Mouse (Mus musculus) left cerebral cortex, postnatal 36 days (tissue): ENCODE results near the gene Acsbg1. TPM values are rescaled to one million over a fixed set of nuclear protein-coding genes. Genes with fewer than 3 reads are reported as not detected.
"Not testable (repeated sequence)": the region's sequence is repeated elsewhere in the genome, so short reads cannot be mapped to it uniquely, and the experiment has no call there.

Experiments
- DNase-seq, 2 experiments: peaks; one replicate each; pipeline ENCODE4 v3.0.0; 2021 to 2022; ENCODE audit warnings: low spot score in 2 of 2, mixed read lengths in 1 of 2
- intact Hi-C: fragments of 180-260 bp; cut with DNase I; formaldehyde crosslinking; loops from one replicate; pipeline ENCODE4 v1.15.1; 2025
- total RNA-seq, 2 experiments: library from RNA; stranded (reverse); gene quantifications; 2 replicates each; pipeline ENCODE4 v1.2.3; 2021

The Acsbg1 gene
- total RNA-seq, 2 experiments from 2014 or later, result 121 to 139 TPM

DNA sequence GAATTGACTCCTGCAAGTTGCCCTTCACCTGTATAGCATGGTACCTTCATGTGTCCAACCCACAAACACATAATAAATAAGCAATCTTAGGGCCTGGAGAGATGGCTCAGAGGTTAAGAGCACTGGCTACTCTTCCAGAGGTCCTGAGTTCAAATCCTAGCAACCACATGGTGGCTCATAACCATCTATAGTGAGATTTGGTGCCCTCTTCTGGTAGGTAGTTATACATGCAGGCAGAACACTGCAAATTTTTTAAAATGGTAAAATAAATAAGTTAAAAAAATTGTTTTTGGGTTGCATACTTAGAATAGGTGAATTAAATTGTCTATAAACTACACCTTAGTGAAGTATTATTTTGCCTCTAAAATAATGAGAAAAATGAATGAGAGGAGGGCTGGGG, 30.8 kb downstream of the Acsbg1 start:
- no peak for DNase-seq
- intact Hi-C loops, result no loop called here

DNA sequence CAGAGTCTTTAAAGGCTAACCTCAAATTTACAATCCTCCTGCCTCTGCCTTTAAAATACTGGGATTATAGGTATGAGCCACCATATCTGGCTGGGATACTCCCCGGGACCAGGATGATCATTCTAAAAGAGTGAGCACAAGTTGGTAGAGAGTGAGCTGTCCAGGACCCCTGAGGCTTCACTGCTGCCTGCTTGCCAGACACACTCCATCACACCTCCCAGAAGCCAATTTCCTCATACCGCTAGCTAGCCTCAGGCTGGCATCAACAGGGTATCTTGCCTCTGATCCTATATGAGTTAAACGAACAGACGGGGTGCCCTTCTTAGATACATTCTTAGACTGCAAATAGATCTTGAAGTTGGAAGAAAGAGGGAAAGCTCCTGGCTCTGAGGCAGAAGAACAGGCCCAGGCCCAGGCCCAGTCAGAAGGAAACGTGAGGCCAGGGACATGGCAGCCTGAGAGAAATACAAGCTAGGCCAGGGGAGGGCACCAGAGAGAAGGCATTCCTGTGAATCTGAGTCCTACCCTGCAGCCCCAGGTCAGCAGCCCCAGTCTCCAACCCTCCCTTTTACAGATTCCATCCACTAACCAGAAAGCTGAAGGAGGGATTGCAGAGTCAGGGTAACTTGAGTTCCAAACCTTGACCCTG, 31.9 kb downstream of the Acsbg1 start:
- intact Hi-C loops, result no loop called here
- no peak for DNase-seq

DNA sequence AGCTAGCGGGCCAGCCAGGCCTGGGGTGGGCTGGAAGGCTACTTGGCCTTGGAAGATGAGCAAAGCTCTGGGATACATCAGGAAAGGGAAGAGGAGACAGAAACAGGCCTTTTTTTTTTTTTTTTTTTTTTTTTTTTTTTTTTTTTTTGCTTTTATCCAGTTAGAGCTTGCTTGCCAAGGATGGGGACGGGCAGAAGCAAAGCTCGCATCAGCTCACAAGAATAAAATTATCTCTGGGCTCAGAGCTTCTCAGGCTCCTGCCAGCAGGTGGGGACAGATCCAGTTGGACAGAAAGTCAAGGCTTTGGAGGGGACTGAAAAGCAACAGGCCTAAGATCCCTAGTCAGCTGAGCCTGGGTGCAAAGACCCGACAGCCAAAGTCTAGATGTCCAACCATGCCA, 32.9 kb downstream of the Acsbg1 start:
- DNase-seq, result no peak

DNA sequence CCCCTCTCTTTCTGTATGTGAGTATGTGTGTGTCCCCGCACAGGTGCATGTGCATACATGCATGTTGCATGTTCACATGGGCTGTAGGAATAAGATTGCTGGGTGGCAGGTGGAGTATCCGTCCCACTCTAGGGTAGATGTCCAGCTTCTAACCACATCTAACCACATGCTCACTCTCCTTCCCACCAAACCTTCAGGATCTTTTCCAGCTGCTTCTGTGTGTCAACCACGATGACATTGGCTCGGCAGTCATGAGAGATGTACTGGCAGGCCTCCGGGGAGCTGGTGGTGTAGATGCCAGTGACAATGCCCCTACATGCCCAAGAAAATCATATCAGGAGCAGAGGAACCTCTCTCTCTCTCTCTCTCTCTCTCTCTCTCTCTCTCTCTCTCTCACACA, 34.4 kb downstream of the Acsbg1 start:
- intact Hi-C loops, result no loop called here
- no peak for DNase-seq

More for the DNA sequence above, 32.9 kb downstream of the Acsbg1 start:
- intact Hi-C loops, result no loop called here

DNA sequence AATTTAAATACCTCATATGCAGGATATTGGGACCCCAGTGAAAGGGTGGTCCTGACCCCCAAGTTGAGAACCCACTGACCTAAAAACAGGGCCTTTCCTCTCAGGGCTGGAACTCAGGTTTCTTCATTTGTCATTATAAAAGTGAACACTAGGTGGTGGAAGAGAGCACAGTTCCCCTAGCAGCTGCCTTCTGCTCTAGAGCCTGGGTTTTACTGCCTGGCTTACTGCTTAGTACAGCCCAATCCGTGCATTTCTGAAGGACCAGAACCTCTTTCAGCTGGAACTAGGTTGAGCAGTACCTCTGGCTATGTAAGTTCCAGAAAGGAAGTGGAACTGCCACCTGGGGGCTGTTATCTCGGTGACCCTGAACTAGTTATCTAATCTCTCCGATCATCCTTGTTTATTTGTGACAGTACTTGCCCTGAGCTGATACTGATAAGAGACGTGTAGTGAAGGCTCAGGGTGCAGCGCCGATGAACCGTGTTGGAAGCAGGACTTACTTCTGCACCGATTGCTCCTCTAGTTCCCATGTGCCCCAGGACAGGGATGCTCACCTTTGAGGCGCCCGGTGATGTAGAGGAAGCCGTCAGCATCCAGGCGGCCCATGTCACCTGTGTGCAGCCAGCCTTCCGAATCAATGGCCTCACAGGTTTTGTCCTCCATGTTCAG, 47.4 kb downstream of the Acsbg1 start:
- intact Hi-C loops, result loop anchor here (10.0 kb wide), 1 partner anchor 210 kb away; no protein-coding TSS in a partner anchor
- no peak for DNase-seq

DNA sequence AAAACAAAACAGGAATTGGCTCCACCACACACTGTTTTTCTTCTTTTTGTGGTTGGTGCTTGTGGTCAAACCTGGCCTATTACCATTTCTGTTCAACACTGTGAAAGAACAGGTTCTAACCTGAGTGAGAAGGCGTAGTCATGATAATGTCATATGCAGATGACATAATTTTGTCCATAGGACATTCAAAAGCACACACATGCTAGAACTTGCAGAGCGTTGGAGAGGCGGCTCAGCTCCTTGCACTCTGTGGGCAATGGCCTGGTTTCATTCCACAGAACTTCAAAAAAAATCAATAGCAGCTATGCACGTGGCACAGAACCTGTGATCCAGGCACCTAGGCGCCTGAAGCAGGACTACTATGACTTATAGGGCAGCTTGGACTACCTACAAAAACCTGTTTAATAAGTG, 48.9 kb downstream of the Acsbg1 start:
- DNase-seq, result no peak
- intact Hi-C loops, result loop anchor here (1.0 to 10.0 kb wide), 2 partner anchors 64 to 212 kb away; no protein-coding TSS in a partner anchor

DNA sequence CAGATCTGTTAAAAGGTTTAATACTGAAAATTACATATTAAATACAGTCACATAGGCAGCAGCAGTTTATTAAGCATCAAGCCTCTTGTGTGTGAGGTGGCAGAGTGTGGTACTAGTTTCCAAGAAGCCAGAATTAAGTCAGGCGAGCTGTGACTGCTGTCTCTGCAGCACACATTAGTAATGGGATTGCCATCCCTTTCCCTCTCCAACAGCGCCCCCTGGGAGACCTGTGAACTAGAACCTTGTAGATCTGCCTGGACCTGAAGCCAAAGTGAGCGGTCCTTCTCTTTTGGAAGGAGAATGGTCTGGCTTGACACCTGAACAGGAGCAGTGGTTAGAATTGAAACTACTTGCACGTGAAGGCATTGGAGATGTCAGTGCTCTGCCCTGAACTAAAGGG, 56.8 kb downstream of the Acsbg1 start:
- intact Hi-C loops, result no loop called here
- peak in 1 of 2 experiments; percentile 22 for DNase-seq

DNA sequence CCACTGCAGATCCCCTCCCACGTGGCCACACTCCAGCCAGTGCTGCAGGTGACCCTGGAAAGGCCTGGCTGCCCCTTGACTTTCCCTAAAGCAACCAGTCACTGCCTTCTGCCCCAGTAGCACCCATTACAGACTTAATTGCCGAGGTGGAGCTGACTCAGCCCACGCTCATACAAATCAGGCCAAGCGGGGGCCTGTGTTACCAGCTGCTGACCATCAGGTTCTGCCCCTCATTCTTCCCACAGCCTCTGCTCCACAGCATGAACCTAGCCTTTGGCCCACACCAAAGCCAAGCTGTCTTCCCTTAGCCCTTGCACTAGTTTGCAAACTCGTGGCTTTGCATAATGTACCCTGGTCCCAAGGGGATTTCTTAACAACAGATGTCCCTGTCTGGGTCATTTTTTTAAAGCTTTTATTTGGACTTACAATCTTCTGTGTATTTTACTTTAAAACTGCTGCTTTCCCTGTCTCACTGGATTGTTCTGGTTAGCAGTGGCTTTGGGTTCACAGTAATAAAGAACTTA, 57.5 kb downstream of the Acsbg1 start:
- DNase-seq, result no peak
- intact Hi-C loops, result no loop called here

DNA sequence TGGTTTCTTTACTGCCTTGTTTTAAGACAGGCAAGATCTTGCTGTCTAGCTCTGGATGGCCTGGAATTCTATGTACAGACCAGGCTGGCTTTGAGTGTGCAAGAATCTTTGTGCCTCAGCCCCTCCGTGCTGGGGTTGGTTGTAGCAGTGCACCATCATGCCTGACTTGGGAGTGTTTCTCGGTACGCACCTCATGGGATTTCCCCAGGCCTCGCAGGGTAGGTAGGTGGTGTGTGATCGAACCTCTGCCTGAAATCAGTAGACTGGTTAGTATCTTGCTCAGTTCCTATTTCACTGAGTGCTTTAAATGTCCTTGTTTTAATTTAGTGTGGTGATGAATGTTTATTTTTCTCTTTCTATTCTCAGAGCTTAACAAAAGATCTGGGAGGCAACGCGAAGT, 58.8 kb downstream of the Acsbg1 start:
- no peak for DNase-seq
- intact Hi-C loops, result no loop called here

DNA sequence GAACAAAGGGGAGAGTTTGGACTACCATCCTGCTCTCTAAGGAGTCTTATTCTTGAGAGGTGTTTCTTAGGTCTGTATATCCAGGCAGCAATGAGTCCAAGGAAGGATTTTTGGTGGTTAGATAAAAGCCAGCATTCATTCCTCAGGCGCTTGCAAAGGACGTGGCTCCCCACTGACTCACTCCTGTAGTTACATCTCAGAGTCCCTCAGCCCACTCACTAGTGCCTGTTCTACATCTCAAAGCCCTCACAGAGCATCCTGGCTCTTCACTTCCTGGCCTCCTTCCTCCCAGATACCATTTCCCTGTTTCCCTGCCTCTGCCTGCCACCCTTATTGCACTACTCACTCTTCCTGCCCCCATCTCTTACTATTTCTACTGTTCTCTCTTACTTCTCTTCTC, 59.3 kb downstream of the Acsbg1 start:
- intact Hi-C loops, result no loop called here
- no peak for DNase-seq

DNA sequence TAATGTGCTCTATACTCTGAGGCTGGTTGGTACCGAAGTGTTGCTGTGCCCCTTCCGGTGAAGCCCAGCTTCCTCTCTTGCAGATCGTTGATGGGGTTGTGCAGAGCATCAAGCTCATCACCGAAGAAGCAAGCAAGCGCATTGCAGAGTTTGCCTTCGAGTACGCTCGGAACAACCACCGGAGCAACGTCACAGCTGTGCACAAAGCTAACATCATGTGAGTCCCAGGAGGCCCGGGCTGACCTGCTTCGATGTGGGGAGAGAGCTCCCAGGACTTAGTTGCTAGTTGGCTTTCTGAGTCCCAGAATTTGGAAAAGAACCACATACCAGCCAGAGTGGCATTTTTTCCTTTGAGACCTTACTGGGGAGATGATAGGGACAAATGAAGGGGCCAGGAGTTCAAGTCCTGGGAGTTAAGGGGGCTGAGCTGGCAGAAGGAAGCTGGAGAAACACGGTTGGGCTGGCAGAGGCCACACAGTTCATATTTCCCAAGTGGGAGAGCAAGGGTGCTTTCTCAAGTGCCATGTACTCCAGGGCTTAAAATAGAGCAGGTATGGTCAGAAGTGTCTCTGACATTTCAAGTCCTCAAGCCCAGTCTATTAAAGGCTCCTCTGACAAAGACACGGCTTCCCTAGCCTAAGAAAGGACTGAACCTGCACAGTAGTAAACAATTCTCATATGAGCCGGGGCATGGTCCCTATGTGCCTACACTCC, 64.8 kb downstream of the Acsbg1 start:
- intact Hi-C loops, result no loop called here
- no peak for DNase-seq

DNA sequence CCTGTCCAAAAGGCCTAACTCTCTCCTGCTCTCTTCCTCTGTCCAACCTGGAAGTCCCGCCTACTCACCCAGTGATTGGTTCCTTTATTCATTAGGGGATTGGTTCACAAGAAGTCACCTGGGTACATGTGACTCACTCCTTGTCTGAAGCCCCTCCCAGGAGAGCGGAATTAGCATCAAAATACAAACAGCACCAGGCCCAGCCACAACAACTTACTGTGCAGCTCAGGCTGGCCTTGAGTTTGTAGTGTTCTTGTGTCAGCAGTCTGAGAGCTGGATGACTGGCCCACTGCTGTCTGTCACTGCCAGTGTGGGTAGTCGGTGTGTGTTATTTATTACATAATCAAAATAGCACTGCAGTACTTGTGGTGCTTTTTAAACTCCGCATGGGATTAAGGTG, 68.0 kb downstream of the Acsbg1 start:
- intact Hi-C loops, DNase-seq: not testable (repeated sequence)

DNA sequence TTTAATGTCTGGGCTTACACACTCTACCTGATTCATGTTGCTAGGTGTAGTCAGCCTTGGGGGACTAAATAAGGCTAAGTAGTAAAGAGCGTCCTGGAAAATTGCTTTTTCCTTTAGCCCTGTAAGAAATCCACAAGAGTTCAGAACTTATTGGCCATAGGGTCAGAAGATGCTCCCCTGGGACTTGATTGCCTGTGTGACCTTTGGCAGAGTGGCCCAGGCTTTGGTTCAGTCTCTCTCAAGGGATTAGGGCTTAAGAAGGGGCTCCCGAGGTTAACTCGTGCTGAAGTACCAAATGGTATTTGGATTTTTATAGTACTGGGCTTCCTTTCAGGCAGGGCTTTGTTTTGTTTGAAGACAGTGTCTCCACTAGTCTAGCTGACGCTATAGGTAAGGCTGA, 73.8 kb downstream of the Acsbg1 start:
- no peak for DNase-seq
- intact Hi-C loops, result no loop called here

DNA sequence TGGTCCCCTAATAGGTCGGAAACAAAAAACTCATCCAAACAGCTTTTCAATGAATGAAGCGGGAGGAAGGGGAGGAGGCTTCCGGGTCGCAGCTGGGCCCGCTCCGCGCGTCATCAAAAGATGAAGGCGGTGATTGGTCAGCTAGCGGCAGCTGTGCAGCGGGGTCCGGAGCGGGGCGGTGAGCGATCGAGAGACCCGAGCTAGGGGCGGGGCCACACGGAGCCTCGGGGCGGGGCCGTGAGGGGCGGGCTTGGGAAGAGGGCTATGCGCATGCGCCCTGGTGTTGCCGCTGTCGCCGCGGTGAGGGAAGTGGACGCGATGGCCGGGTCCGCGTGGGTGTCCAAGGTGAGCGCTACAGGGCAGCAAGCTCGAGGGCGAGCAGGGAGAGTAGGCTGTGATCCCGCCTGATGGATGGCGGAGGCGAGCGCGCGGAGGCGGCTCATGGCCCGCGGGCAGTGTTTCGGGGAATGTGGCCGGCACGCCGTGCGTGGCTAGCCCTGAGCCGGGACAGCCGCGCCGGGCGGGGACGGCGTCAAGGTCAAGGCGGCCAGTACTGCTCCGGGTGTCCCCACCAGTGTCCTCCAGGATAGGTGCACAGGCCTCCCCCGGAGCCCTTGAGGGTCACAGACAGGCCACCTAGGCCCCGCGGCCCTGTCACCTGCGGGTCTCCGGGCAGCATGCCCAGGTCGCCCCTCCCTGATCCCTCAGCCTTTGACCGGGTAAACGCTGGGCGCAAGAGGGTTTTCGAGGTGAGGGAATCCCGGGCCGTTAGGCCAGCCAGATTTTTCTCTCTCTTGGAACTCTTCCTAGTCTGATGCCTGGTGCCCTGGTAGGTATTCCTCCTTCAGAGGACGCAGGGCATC, 75.2 kb downstream of the Acsbg1 start, which contains the start of gene Idh3a:
Gene Idh3a (plus strand): TSS at position 136 of the 863 bp plus-strand sequence.
- DNase-seq, result peak; percentile 96 to 97
- intact Hi-C loops, result no loop called here

DNA sequence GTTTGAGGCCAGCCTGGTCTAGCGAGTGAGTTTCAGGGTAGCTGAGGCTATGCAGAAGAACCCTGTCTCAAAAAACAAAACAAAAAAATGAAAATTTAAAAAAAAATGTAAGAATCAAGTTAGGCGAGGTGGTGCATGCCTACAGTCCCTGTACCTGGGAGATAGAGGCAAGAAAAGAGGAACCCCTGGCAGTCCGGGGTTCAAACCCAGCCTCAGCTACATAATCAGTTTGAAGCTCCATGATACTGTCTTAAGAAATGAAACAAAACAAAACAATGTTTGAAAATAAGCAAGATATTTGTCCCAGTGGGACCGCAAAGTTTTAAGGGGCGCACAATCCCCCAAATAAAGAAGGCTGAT, 75.9 kb downstream of the Acsbg1 start:
- intact Hi-C loops, result no loop called here
- no peak for DNase-seq

DNA sequence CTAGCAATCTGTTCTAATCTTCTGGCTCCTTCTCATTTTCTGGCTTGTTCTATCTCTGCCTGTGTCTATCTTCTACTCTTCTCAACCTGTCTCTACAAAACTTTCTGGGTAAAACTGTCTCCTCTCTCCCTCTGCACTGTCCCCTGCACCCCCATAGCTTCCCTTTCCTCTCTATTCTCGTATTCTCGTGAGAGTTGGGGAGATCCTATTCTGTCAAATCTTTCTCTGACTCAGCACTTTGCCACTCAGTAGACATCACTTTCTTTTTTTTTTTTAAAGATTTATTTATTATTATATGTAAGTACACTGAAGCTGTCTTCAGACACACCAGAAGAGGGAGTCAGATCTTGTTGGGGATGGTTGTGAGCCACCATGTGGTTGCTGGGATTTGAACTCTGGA, 77.5 kb downstream of the Acsbg1 start:
- DNase-seq, intact Hi-C loops: not testable (repeated sequence)

DNA sequence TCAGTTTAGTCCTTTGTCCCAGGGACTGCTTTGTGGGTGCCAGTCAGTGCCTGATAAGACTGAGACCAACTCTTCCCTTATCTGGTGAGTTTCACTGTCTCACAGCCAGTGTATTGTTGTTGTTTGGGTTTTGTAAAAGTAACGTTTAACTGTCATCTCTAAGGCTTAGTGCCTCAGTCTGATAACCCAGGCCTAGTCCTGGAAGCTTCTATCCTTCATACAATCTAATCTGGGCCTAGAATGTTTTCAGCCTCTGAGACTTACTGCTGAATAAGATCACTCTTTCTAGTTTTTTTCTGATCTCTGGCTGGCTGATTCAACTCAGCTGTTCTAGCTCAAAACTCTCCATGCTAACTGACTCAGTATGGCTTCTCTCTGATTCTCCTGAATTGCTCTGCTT, 78.0 kb downstream of the Acsbg1 start:
- no peak for DNase-seq

DNA sequence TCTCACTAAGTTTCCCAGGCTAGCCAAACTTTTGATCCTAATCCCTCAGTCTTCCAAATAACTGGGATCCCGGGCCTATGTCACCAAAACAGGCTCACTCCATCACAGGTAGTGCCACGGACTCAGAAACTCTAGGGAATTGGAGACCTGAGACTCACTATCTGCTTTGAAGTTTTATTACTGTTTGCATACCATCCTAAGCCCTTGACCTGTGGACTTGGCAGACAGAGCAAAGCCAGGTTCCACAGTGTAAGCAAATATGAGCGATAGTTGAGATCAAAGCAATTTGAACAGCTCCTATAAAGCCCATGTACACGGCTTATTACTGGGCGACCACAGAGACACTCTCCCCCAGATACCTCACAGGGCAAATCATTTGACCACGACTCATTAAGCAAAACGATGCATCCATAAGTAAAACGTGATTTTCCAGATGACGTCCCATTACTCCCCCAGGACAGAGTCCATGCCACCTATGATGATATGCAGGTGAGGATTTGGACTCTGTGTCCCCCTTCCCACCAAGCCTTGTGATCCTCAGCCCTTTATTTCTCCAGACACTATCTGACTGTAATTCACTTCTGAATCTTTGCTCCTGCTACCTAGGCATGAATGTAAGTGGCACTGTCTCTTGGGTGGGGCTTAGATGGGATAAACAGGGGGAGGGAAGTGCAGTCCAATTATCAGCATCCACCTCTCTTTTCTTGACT, 90.4 kb downstream of the Acsbg1 start:
- intact Hi-C loops, result no loop called here
- DNase-seq, result no peak

More for the DNA sequence above, 78.0 kb downstream of the Acsbg1 start:
- intact Hi-C loops, result no loop called here

DNA sequence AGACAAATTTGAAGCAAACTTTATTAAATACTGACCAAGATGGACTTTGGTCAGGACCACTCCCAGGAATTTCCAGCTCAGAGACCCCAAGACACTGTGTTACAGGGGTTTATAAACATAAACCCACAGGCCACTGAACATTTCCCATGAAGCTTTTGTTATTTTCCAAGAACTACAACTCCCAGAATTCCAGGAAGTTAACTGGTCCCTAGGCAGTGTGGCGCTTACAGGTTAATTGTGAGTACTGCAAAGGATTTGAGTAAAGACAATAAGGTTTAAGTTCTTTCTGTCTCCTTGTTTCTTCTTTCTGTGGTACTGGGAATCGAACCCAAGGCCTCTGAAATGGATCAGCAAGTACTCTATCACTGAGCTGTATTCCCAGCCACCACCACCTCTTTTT, 92.9 kb downstream of the Acsbg1 start:
- intact Hi-C loops, result no loop called here
- no peak for DNase-seq
